Mouse (Mus musculus) CH12.LX (cell line): ENCODE measurements around the gene Dedd. TPM values are rescaled to one million over a fixed set of nuclear protein-coding genes. Genes with fewer than 3 reads are reported as not detected.

ENCODE experiments used
- DNase-seq: peaks from one replicate; pipeline ENCODE4 v3.0.0-alpha.2; 2013; ENCODE audit errors: extremely low read depth
- H3K27ac ChIP-seq: 2 replicates; pipeline ENCODE4 v1.5.1; 2012; ENCODE audit warnings: low read depth, mild to moderate bottlenecking, control low read depth, moderate library complexity; ENCODE audit not compliant: insufficient read depth
- H3K27me3 ChIP-seq: replicated peaks from 2 replicates; pipeline ENCODE3; 2012; ENCODE audit warnings: inconsistent platforms
- H3K36me3 ChIP-seq, 2 experiments: replicated peaks in 1 of 2; 2 replicates each; pipeline versions ENCODE3 to v1.6.1; 2012; ENCODE audit warnings: inconsistent platforms in 1 of 2, low read length in 1 of 2, mild to moderate bottlenecking in 1 of 2, mixed read lengths in 1 of 2, moderate library complexity in 1 of 2; ENCODE audit not compliant: control insufficient read depth in 1 of 2, insufficient read depth in 1 of 2
- H3K4me1 ChIP-seq, 2 experiments: 2 replicates each; pipeline ENCODE4 v1.6.1; 2012; ENCODE audit warnings: inconsistent platforms in 1 of 2, moderate library complexity in 1 of 2; ENCODE audit not compliant: insufficient read depth in 2 of 2, control insufficient read depth in 1 of 2
- H3K4me2 ChIP-seq: 2 replicates; pipeline ENCODE4 v1.6.1; 2012; ENCODE audit warnings: low read depth, mild to moderate bottlenecking, control low read depth; ENCODE audit not compliant: poor library complexity, insufficient read depth, severe bottlenecking
- H3K4me3 ChIP-seq, 3 experiments: fragments of 150-350 bp in 1 of 3; sonication (generic) in 1 of 3; replicated peaks in 1 of 3; 2 replicates each; pipeline versions ENCODE3 to v1.5.1; 2011 to 2012; ENCODE audit warnings: low read depth in 2 of 3, low read length in 2 of 3, mild to moderate bottlenecking in 2 of 3, moderate library complexity in 2 of 3, control low read depth in 1 of 3, improper control_type of control experiment in 1 of 3, inconsistent platforms in 1 of 3, mixed read lengths in 1 of 3; ENCODE audit not compliant: poor library complexity in 1 of 3
- H3K79me2 ChIP-seq: replicated peaks from 2 replicates; pipeline ENCODE4 v1.6.1; 2012; ENCODE audit warnings: mild to moderate bottlenecking, moderate library complexity; ENCODE audit not compliant: control insufficient read depth, poor library complexity, insufficient read depth, severe bottlenecking; ENCODE audit errors: extremely low read depth
- H3K9ac ChIP-seq: 2 replicates; pipeline ENCODE4 v1.6.1; 2012; ENCODE audit warnings: low read depth, mild to moderate bottlenecking, control low read depth, moderate library complexity; ENCODE audit not compliant: insufficient read depth
- H3K9me3 ChIP-seq: replicated peaks from 2 replicates; pipeline ENCODE3; 2012; ENCODE audit warnings: low read length, inconsistent platforms, mixed read lengths
- BHLHE40 ChIP-seq: IDR thresholded peaks from 2 replicates; pipeline ENCODE4 v1.6.1; 2011; ENCODE audit warnings: mild to moderate bottlenecking, low read depth, low read length, improper control_type of control experiment
- CHD1 ChIP-seq: IDR thresholded peaks from 2 replicates; pipeline ENCODE4 v1.6.1; 2012; ENCODE audit warnings: low read depth, low read length, improper control_type of control experiment, inconsistent platforms
- CHD2 ChIP-seq: IDR thresholded peaks from 2 replicates; pipeline ENCODE4 v1.6.1; 2011; ENCODE audit warnings: low read length, improper control_type of control experiment
- CTCF ChIP-seq, 2 experiments: IDR thresholded peaks in 1 of 2; conservative IDR thresholded peaks in 1 of 2; 2 replicates each; pipeline ENCODE4 v1.5.1; 2011 to 2012; ENCODE audit warnings: low read depth in 2 of 2, low read length in 2 of 2, improper control_type of control experiment in 1 of 2, inconsistent platforms in 1 of 2, mild to moderate bottlenecking in 1 of 2, moderate library complexity in 1 of 2
- E2F4 ChIP-seq: IDR thresholded peaks from 2 replicates; pipeline ENCODE4 v1.6.1; 2011; ENCODE audit warnings: low read depth, low read length, improper control_type of control experiment; ENCODE audit not compliant: insufficient replicate concordance
- ELF1 ChIP-seq: IDR thresholded peaks from 2 replicates; pipeline ENCODE4 v1.6.1; 2014; ENCODE audit warnings: low read depth, mild to moderate bottlenecking, inconsistent platforms, low read length, improper control_type of control experiment
- EP300 ChIP-seq: IDR thresholded peaks from 2 replicates; pipeline ENCODE4 v1.6.1; 2011; ENCODE audit warnings: low read length, improper control_type of control experiment
- ETS1 ChIP-seq: conservative IDR thresholded peaks from 2 replicates; pipeline ENCODE4 v1.6.1; 2012; ENCODE audit warnings: low read depth, mild to moderate bottlenecking, inconsistent platforms, low read length, improper control_type of control experiment, moderate library complexity
- GABPA ChIP-seq: IDR thresholded peaks from 2 replicates; pipeline ENCODE4 v1.6.1; 2012; ENCODE audit warnings: low read depth, low read length, improper control_type of control experiment, inconsistent platforms; ENCODE audit not compliant: insufficient replicate concordance
- HCFC1 ChIP-seq: IDR thresholded peaks from 2 replicates; pipeline ENCODE4 v1.6.1; 2012; ENCODE audit warnings: low read depth, mild to moderate bottlenecking, inconsistent platforms, low read length, improper control_type of control experiment
- IRF4 ChIP-seq: IDR thresholded peaks from 2 replicates; pipeline ENCODE4 v1.6.1; 2014; ENCODE audit warnings: low read depth, mild to moderate bottlenecking, inconsistent platforms, low read length, improper control_type of control experiment
- JUN ChIP-seq: IDR thresholded peaks from 2 replicates; pipeline ENCODE4 v1.6.1; 2011; ENCODE audit warnings: low read depth, mild to moderate bottlenecking, low read length, improper control_type of control experiment, moderate library complexity; ENCODE audit not compliant: insufficient read depth
- JUND ChIP-seq: conservative IDR thresholded peaks from 2 replicates; pipeline ENCODE4 v1.6.1; 2011; ENCODE audit warnings: low read depth, low read length, improper control_type of control experiment
- KAT2A ChIP-seq: IDR thresholded peaks from 2 replicates; pipeline ENCODE4 v1.6.1; 2012; ENCODE audit warnings: low read length, improper control_type of control experiment, inconsistent platforms; ENCODE audit not compliant: insufficient replicate concordance
- MAFK ChIP-seq: IDR thresholded peaks from 2 replicates; pipeline ENCODE4 v1.6.1; 2011; ENCODE audit warnings: low read length, improper control_type of control experiment; ENCODE audit not compliant: insufficient replicate concordance
- MAX ChIP-seq: IDR thresholded peaks from 2 replicates; pipeline ENCODE4 v1.6.1; 2011; ENCODE audit warnings: low read length, improper control_type of control experiment
- MAZ ChIP-seq: IDR thresholded peaks from 2 replicates; pipeline ENCODE4 v1.6.1; 2012; ENCODE audit warnings: low read depth, mild to moderate bottlenecking, inconsistent platforms, low read length, improper control_type of control experiment, moderate library complexity
- MEF2A ChIP-seq: IDR thresholded peaks from 2 replicates; pipeline ENCODE4 v1.6.1; 2014; ENCODE audit warnings: low read depth, mild to moderate bottlenecking, inconsistent platforms, low read length, improper control_type of control experiment, borderline replicate concordance
- MXI1 ChIP-seq: IDR thresholded peaks from 2 replicates; pipeline ENCODE4 v1.6.1; 2011; ENCODE audit warnings: mild to moderate bottlenecking, low read depth, low read length, improper control_type of control experiment
- MYC ChIP-seq: IDR thresholded peaks from 2 replicates; pipeline ENCODE4 v1.6.1; 2011; ENCODE audit warnings: low read depth, mild to moderate bottlenecking, improper control_type of control experiment, low read length
- NELFE ChIP-seq: IDR thresholded peaks from 2 replicates; pipeline ENCODE4 v1.6.1; 2011; ENCODE audit warnings: low read depth, low read length, improper control_type of control experiment
- NRF1 ChIP-seq: IDR thresholded peaks from 2 replicates; pipeline ENCODE4 v1.6.1; 2014; ENCODE audit warnings: low read depth, mild to moderate bottlenecking, inconsistent platforms, low read length, improper control_type of control experiment, moderate library complexity
- PAX5 ChIP-seq: IDR thresholded peaks from 2 replicates; pipeline ENCODE4 v1.6.1; 2012; ENCODE audit warnings: low read length, inconsistent platforms, mixed read lengths
- POLR2A ChIP-seq: IDR thresholded peaks from 2 replicates; pipeline ENCODE4 v1.6.1; 2011; ENCODE audit warnings: low read depth, mild to moderate bottlenecking, improper control_type of control experiment, low read length
- POLR2AphosphoS2 ChIP-seq: IDR thresholded peaks from 2 replicates; pipeline ENCODE4 v1.6.1; 2011; ENCODE audit warnings: low read depth, low read length, improper control_type of control experiment
- RAD21 ChIP-seq: IDR thresholded peaks from 2 replicates; pipeline ENCODE4 v1.6.1; 2011; ENCODE audit warnings: low read depth, mild to moderate bottlenecking, low read length, improper control_type of control experiment, moderate library complexity
- RCOR1 ChIP-seq: conservative IDR thresholded peaks from 2 replicates; pipeline ENCODE4 v1.6.1; 2012; ENCODE audit warnings: low read depth, mild to moderate bottlenecking, inconsistent platforms, low read length, improper control_type of control experiment
- SIN3A ChIP-seq: IDR thresholded peaks from 2 replicates; pipeline ENCODE4 v1.6.1; 2012; ENCODE audit warnings: low read length, improper control_type of control experiment, inconsistent platforms
- SMC3 ChIP-seq: IDR thresholded peaks from 2 replicates; pipeline ENCODE4 v1.6.1; 2011; ENCODE audit warnings: low read depth, low read length, improper control_type of control experiment
- TBP ChIP-seq: conservative IDR thresholded peaks from 2 replicates; pipeline ENCODE4 v1.6.1; 2011; ENCODE audit warnings: low read depth, low read length, improper control_type of control experiment
- TCF12 ChIP-seq: IDR thresholded peaks from 2 replicates; pipeline ENCODE4 v1.6.1; 2014; ENCODE audit warnings: low read depth, mild to moderate bottlenecking, inconsistent platforms, low read length, improper control_type of control experiment
- UBTF ChIP-seq: IDR thresholded peaks from 2 replicates; pipeline ENCODE4 v1.6.1; 2012; ENCODE audit warnings: low read depth, mild to moderate bottlenecking, inconsistent platforms, low read length, improper control_type of control experiment, moderate library complexity
- USF1 ChIP-seq: IDR thresholded peaks from 2 replicates; pipeline ENCODE4 v1.6.1; 2014; ENCODE audit warnings: low read depth, mild to moderate bottlenecking, inconsistent platforms, low read length, improper control_type of control experiment
- USF2 ChIP-seq: conservative IDR thresholded peaks from 2 replicates; pipeline ENCODE4 v1.6.1; 2011; ENCODE audit warnings: low read depth, low read length, improper control_type of control experiment
- ZC3H11A ChIP-seq: IDR thresholded peaks from 2 replicates; pipeline ENCODE4 v1.6.1; 2012; ENCODE audit warnings: low read depth, mild to moderate bottlenecking, inconsistent platforms, low read length, improper control_type of control experiment
- ZKSCAN1 ChIP-seq: IDR thresholded peaks from 2 replicates; pipeline ENCODE4 v1.6.1; 2012; ENCODE audit warnings: low read depth, inconsistent platforms, low read length, improper control_type of control experiment, borderline replicate concordance
- ZMIZ1 ChIP-seq: IDR thresholded peaks from 2 replicates; pipeline ENCODE4 v1.6.1; 2012; ENCODE audit warnings: low read depth, mild to moderate bottlenecking, inconsistent platforms, low read length, improper control_type of control experiment
- ZNF384 ChIP-seq: IDR thresholded peaks from 2 replicates; pipeline ENCODE4 v1.6.1; 2012; ENCODE audit warnings: low read depth, low read length, improper control_type of control experiment, inconsistent platforms
- dilution Hi-C: fragments of 300-500 bp; cut with MboI; formaldehyde crosslinking; loops from 2 replicates; pipeline ENCODE4 v1.14.3; 2020; ENCODE audit warnings: low sequenced_read_pairs; ENCODE audit not compliant: extremely low pct_unique_long_range_greater_than_20kb, extremely low pct_ligation_motif_present
- in situ Hi-C: fragments of 300-500 bp; cut with MboI; formaldehyde crosslinking; loops from 3 replicates; pipeline ENCODE4 v1.14.3; 2019; ENCODE audit warnings: low sequenced_read_pairs, low pct_ligation_motif_present, low pct_unique_long_range_greater_than_20kb, mixed read lengths
- polyA plus RNA-seq: library from polyadenylated mRNA; unstranded; fragments of >175 nt; gene quantifications from 2 replicates; pipeline ENCODE4 v1.2.1, GENCODE M21; 2012; ENCODE audit warnings: low read depth; ENCODE audit not compliant: insufficient read length
- total RNA-seq, 2 experiments: library from RNA; depleted of rRNA; stranded (reverse); fragments of 300-350 nt in 1 of 2; fragments of >200 nt in 1 of 2; gene quantifications; 2 replicates each; pipeline ENCODE4 v1.2.3; 2012 to 2014

The Dedd gene
- total and polyA plus RNA-seq, 3 experiments, result 14.5 to 34.5 (median 21.5) TPM

GRCm38 (mm10) chr1:171280916-171281527 lies 47.9 kb upstream of the Dedd start, which contains the start of gene Ppox:
Gene Ppox, minus strand, starts transcription at chr1:171281186.
- dilution Hi-C loops (no loop called here), in situ Hi-C loops (no loop called here)
- Histone ChIP-seq H3K4me1 (peaks cover 0 to 26% of the 10 kb centered on the region in 2 experiments; a peak in 2 of 4 replicates), H3K27me3 (no peaks in the 10 kb centered on the region), H3K27ac (peak within 1 kb of the TSS; percentile 58), H3K79me2 (no peaks in the 10 kb centered on the region), H3K4me2 (peak within 1 kb of the TSS; percentile 70), H3K9me3 (no peaks in the 10 kb centered on the region), H3K9ac (peak within 1 kb of the TSS; percentile 77), H3K36me3 (peaks cover 41 to 72% of the 10 kb centered on the region in 2 experiments), H3K4me3 (peak within 1 kb of the TSS; percentile 59 to 92 (median 70))
- peak; percentile 98 for DNase-seq
- TF ChIP-seq EP300, result no peak
- TF ChIP-seq JUND, result no peak
- TF ChIP-seq RAD21, result no peak
- TF ChIP-seq NELFE, result no peak; the same call in 1 of the 2 replicates
- no peak for TF ChIP-seq RCOR1
- TF ChIP-seq POLR2AphosphoS2, result no peak
- no peak for TF ChIP-seq ZMIZ1
- TF ChIP-seq USF1, result no peak
- TF ChIP-seq PAX5, result no peak
- peak; percentile 49; the same call in 1 of the 2 replicates for TF ChIP-seq MAX
- TF ChIP-seq GABPA, result no peak
- TF ChIP-seq NRF1, result no peak
- TF ChIP-seq SMC3, result no peak
- peak; percentile 37; the same call in 1 of the 2 replicates for TF ChIP-seq TCF12
- no peak for TF ChIP-seq JUN
- TF ChIP-seq SIN3A, result peak; percentile 78
- TF ChIP-seq KAT2A, result 0 out of 2 replicates have a peak, but pooled peaks have one; percentile 49
- no peak for TF ChIP-seq USF2
- no peak for TF ChIP-seq E2F4
- TF ChIP-seq CTCF (conservative IDR thresholded peaks at IDR 0.05 in 1 of 2, IDR thresholded peaks at IDR 0.05 in 1 of 2; ENCODE audit: low read depth in 2 of 2, low read length in 2 of 2), result no peak
- TF ChIP-seq UBTF, result no peak
- 0 out of 2 replicates have a peak, but pooled peaks have one; percentile 8 for TF ChIP-seq BHLHE40
- 0 out of 2 replicates have a peak, but pooled peaks have one; percentile 5 for TF ChIP-seq IRF4
- TF ChIP-seq CHD1, result no peak
- no peak for TF ChIP-seq MEF2A
- no peak; the same call in 1 of the 2 replicates for TF ChIP-seq ETS1
- no peak for TF ChIP-seq ZKSCAN1
- peak; percentile 40; the same call in 1 of the 2 replicates for TF ChIP-seq POLR2A
- peak; percentile 80; the same call in 1 of the 2 replicates for TF ChIP-seq CHD2
- TF ChIP-seq MAFK, result no peak
- TF ChIP-seq MXI1, result no peak
- 0 out of 2 replicates have a peak, but pooled peaks have one; percentile 43 for TF ChIP-seq TBP
- TF ChIP-seq MYC, result no peak
- TF ChIP-seq MAZ, result no peak
- TF ChIP-seq ELF1, result peak; percentile 80
- TF ChIP-seq HCFC1, result peak; percentile 82
- TF ChIP-seq ZC3H11A, result no peak
- TF ChIP-seq ZNF384, result no peak
